Mouse (Mus musculus): Measurements from ENCODE around the gene Trp53tg5.

Trp53tg5 gene

DNA sequence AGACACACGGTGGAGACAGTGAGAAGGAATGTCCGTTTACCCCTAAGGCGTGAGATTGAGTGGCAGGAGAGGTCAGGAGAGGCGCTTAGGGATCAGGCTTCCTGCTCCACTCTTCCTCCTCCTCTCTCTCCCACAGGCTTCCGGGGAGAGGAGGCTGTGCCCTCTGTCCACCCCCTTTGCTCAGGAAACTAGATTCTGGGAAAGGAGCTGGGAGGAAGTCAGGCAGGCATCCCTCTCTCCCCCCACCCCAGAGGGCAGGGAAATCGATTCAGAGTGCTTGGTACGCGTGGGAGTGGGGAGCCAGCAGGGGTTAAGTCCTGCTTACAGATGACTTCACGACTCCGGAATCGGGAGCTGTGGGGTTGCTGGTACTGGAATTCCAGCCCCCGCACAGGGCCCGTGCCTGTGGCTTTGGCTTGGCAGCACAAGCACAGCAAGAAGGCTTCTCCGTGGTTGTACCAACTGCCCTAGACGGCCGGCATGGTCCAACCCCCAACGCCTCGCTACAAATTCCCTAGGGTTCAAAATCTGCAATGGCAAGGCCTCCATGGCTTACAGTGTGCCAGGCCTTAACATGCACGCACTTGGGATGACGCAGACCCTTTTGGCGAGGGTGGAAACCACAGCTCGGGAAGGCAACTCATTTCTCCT, 40.9 kb downstream of the Trp53tg5 start:
- in situ Hi-C loops (cut with MboI, MseI): no loop called here

DNA sequence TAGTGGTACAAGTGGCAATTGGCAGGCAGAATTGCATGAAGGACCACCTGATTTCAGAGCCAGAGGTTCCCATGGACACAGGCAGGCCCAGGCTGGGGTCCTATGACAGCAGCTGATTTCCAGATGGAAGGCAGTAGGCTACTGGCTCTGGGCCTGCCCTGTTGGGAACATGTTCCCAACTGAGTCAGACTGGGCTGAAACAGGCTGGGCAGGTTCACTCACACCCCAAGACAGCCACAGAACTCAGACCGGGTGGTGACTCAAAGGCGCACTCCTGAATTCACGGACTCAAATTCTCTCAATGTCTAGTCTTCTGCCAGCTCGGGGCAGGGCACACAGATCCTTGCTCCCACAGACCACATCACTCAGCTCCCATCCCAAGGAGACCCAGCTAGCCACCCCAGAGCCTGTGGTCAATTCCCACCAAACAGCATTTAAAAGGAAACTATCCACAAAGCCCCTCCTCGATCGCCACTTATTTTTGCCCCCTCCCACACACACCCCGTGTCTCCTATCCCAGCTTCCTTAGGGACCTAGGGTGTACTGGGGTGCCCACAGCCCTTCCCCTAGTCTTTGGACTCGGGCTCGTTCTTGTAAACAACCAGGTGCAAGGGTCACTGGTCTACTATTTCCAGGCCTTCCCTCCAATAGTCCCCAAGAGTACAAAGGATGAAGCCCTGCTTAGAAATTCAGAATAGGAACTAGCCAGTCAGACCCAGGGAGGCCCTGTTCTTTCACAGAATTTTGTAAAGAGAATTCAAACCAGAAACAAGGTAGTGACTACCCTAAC, 41.7 kb downstream of the Trp53tg5 start:
- in situ Hi-C loops (cut with MboI, MseI): no loop called here

DNA sequence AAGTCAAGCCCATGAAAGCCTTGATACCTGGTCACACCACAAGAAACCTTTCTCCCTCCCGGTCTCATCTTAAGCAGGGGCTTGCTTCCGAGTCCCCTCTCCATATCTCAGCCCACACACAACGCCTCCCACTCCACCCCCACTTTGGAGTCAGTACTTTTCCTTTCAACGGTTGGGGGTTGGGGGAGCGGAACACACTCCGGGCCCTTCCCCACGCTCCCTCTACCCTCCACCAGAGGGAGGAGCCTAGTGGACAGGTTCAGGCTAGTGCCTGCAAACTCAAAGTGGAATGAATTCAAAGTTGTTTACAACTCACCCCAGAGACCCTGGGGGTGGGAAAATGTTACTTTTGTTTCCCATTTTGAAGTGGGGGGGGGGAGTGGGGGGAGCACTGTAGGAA, 42.8 kb downstream of the Trp53tg5 start:
- in situ Hi-C loops (cut with MboI, MseI): no loop called here

DNA sequence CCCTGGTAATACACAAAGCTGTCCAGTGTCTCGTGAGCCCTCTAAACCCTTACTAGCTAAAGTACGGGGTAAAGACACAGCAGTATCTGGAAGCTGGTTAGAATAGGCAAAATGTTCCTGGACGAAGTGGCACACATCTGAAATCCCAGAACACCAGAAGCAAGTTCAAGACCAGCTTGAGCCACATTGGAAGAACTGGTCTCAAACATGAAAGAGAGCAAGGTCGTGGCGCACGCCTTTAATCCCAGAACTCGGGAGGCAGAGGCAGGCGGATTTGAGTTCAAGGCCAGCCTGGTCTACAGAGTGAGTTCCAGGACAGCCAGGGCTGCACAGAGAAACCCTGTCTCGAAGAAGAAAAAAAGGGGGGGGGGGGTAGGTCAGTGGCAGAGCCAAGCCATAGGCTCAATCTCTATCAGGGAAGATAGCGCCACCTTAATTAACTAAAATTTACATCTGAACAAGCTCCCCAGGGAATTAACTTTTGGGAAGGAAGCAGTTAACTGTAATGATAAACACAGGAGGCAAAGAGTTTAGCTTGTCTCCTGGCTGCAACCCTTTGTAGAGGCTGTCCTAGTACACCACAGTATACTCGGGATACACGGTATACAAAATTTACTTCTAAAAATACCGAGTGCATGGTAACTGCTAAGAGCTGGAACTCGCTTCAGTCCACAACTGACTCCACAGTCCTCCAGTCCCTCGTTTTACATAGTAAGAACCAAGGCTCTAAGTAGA, 43.5 kb downstream of the Trp53tg5 start:
- in situ Hi-C loops (cut with MboI, MseI): loop anchor here (10.0 kb wide), 1 partner anchor 295 kb away; no protein-coding TSS in a partner anchor

DNA sequence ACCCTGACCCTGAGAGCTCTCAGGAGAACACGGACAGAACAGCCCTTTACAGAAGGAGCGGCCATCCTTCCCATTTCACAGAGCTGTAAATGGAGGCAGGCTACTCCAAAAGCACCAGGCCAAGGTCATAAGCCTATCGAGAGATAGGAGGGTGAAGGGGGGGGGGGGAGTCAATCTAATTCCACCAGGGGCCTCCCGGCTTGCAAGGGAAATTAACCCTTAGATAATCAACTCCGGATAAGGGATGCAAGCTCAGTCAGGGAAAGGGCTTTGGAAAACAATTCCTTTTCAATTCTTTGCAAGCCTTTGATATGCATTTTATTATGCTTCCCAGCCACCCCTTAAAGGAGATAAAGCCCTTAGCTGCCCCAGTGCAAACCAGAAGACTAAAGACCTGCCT, 45.1 kb downstream of the Trp53tg5 start:
- in situ Hi-C loops (cut with MboI, MseI): loop anchor here (10.0 kb wide), 1 partner anchor 296 kb away; no protein-coding TSS in a partner anchor

DNA sequence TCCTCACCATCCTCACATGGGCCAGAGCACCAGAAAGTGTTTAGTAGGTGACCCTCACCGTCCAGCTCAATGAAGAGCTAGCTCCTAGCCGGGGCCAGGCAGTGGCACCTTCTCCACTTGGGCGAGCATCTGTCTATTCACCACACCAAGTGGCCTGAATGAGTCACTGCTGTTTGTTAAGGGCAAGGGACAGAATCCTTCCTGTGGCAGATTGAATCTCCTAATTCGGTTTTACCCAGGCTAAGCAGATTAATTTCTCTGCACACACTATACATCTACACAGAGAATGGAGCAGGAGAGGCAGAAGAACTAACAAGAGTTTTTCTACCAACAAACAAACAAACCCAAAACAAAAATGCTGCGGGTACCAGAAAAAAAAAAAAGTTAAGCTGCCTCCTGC, 46.6 kb downstream of the Trp53tg5 start:
- in situ Hi-C loops (cut with MboI, MseI): loop anchor here (10.0 kb wide), 1 partner anchor 298 kb away; no protein-coding TSS in a partner anchor

DNA sequence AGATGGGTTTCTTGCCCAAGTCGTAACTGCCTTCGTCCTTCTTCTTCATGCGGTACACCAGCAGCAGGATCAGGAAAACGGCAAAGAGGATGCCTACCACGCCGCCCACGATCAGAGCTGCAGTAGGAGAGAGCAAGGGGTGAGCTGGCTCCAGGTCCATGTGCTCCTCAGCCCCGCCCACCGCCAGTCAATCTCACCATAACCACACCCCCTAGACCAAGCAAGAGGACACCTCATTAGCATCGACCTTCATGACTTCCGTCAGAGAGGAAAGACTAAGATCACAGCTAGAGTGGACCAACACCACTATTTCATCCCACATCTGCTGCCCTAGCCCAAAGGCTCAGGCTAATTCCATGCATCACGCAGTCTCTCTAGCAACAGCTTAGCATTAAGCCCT, 47.4 kb downstream of the Trp53tg5 start:
- in situ Hi-C loops (cut with MboI, MseI): loop anchor here (10.0 kb wide), 1 partner anchor 299 kb away; no protein-coding TSS in a partner anchor

DNA sequence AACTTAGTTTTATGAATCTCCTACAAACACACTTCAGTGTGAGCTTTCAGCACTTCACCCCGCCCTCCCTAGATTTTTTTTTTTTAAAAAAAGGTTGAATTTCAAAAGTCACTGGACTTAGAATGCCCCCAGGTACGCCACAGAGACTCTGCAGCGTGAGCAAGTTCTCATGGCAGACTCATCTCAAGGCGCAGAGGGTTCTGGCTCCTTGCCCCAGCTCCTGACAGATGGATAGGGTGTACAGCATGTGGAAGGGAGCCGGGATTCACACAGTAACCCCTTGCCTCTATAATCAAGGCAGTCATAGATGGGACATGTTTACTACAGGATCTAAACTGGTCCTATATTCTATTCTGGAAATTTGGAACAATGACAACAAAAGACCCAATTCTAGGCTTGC, 48.1 kb downstream of the Trp53tg5 start:
- in situ Hi-C loops (cut with MboI, MseI): loop anchor here (10.0 kb wide), 1 partner anchor 299 kb away; no protein-coding TSS in a partner anchor

DNA sequence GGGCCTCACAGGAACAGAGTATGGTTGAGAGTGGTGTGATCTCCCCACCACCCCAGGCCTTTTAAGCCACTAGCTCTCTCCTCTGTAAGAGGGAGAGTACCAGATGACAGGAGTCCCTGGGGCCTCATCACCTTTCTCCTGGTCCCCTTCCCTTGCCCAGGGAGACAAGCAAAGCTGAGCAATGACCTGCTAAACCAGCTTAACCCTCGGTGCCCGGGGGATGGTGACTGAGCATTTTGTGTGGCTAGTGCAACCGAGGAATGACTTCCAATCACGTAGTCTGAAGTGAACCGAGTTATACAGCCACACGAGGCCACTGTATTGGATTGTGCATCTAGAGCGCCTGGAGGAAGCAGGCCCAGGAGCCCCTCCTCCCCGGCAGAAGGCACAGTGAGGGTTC, 49.1 kb downstream of the Trp53tg5 start:
- in situ Hi-C loops (cut with MboI, MseI): loop anchor here (10.0 kb wide), 1 partner anchor 300 kb away; no protein-coding TSS in a partner anchor

DNA sequence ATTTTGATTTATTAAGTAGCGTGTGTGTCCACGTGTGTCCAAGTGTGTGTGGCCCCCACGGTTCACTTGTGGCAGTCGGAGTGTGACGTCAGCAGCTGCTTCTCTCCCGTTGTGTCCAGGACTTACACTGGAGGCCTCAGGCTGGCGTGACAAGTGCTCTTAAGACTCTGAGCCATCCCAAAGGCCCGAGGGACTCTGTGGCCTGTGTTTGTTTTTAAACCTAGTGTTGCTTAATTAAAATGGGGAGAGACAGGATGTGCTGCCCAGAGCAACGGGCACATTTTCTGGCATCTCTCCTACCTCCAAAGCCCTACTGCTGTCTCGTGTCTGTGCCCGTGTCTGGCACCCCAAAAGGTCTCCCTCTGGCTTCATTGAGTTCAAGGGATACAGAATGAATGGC, 50.1 kb downstream of the Trp53tg5 start:
- in situ Hi-C loops (cut with MboI, MseI): loop anchor here (10.0 kb wide), 1 partner anchor 301 kb away; no protein-coding TSS in a partner anchor

DNA sequence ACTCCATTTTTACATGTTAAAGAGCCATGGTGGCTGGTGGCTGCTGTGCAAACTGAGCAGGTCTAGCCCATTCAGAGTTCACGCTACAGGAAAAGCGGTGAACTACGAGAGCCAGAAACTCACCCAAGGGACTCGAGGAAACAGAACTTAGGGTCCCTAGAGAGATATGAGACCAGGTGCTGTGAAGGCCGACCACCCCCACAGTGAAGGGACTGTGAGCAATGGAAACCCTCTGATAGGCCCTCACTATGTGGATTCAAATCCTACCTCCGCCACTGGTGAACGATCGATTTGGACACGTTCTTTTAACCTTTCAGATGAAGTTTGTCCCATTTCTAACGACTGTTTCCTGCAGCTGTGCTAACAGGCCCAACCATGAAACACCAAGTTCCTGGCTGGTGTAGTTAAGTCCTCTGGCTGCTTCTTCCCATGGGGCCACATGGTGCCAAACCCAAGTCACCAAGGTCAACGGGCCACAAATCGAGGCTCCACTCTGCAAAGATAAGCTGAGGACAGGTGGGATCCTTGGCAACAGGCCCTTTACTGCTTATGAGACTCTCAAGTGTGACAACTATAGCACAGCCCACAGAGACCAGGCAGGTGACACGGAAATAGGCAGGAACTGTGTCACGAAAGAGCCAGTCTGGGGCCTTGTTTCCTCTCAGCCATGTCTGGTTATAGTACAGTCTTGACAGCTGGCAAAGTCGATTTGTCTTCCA, 50.7 kb downstream of the Trp53tg5 start:
- in situ Hi-C loops (cut with MboI, MseI): loop anchor here (10.0 kb wide), 1 partner anchor 302 kb away; no protein-coding TSS in a partner anchor

DNA sequence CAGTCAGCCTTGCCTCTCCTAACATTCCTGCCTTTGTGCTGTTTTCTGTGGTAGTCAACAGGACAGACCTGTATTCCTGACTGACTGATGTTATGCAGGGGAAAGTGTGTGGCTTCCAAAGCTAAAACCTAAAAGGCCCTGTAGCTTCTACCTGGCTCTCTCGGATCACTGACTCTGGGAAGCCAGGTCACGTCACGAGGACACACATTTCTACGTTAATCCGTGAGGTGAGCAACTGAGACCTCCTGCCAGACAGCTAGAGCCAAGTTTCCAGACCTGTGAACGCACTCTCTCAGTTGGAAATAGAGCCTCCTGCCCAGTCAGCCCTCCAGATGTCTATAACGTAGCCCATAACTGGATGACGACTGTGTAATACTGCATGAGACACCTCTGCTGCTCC, 51.5 kb downstream of the Trp53tg5 start:
- in situ Hi-C loops (cut with MboI, MseI): loop anchor here (10.0 kb wide), 1 partner anchor 303 kb away; no protein-coding TSS in a partner anchor

DNA sequence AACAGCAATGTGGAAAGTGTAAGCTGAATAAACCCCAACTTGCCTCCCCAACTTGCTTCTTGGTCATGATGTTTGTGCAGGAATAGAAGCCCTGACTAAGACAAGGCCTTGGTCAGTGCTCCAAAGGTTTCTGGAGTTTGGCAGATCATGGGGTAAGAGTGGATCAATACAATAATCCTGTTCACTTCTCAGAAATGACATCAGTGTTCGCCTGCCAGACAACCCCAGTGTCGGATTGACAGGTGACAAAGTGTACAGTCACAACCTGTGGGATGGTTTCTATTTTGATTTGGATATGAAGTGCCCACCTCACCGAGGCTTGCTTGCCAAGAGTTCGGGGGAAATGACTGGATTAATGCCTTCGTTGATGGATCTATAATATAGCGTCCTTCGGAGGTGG, 52.2 kb downstream of the Trp53tg5 start:
- in situ Hi-C loops (cut with MboI, MseI): loop anchor here (10.0 kb wide), 1 partner anchor 303 kb away; no protein-coding TSS in a partner anchor
